Mouse (Mus musculus) ES-E14 (cell line): ENCODE data around the gene Olfr430. TPM values are rescaled to one million over a fixed set of nuclear protein-coding genes. Genes with fewer than 3 reads are reported as not detected.

Experiments used
- DNase-seq: peaks from one replicate; pipeline ENCODE4 v3.0.0-alpha.2; 2013; ENCODE audit warnings: low read depth, low spot score
- H3K27ac ChIP-seq: 2 replicates; pipeline ENCODE4 v1.5.1; 2012; ENCODE audit warnings: low read depth, mild to moderate bottlenecking, low read length, moderate library complexity, mixed read lengths; ENCODE audit not compliant: poor library complexity, insufficient read depth, severe bottlenecking
- H3K36me3 ChIP-seq: 2 replicates; pipeline ENCODE4 v1.6.1; 2012; ENCODE audit warnings: mild to moderate bottlenecking, low read length, moderate library complexity, mixed read lengths; ENCODE audit not compliant: control insufficient read depth, poor library complexity, insufficient read depth, severe bottlenecking
- H3K4me1 ChIP-seq, 2 experiments: fragments of 150-350 bp in 1 of 2; sonication (generic) in 1 of 2; 2 replicates each; pipeline ENCODE4 v1.6.1; 2012; ENCODE audit warnings: low read length in 2 of 2, mild to moderate bottlenecking in 1 of 2, mixed read lengths in 1 of 2; ENCODE audit not compliant: control insufficient read depth in 2 of 2, insufficient read depth in 2 of 2, poor library complexity in 1 of 2
- H3K4me3 ChIP-seq, 2 experiments: fragments of 150-350 bp in 1 of 2; sonication (generic) in 1 of 2; 2 replicates each; pipeline ENCODE4 v1.5.1; 2012; ENCODE audit warnings: low read length in 2 of 2, low read depth in 1 of 2, mild to moderate bottlenecking in 1 of 2, mixed read lengths in 1 of 2; ENCODE audit not compliant: insufficient read depth in 1 of 2, poor library complexity in 1 of 2, severe bottlenecking in 1 of 2
- H3K9ac ChIP-seq: 2 replicates; pipeline ENCODE4 v1.6.1; 2012; ENCODE audit warnings: low read depth, mild to moderate bottlenecking, low read length, mixed read lengths; ENCODE audit not compliant: poor library complexity, insufficient read depth, severe bottlenecking
- H3K9me3 ChIP-seq: fragments of 150-350 bp; sonication (generic); 2 replicates; pipeline ENCODE4 v1.6.1; 2012; ENCODE audit warnings: low read depth, mild to moderate bottlenecking, low read length; ENCODE audit not compliant: control insufficient read depth, insufficient read depth
- CHD2 ChIP-seq: IDR thresholded peaks from 2 replicates; pipeline ENCODE4 v1.6.1; 2014; ENCODE audit warnings: mild to moderate bottlenecking, low read depth, low read length, inconsistent platforms
- HCFC1 ChIP-seq: IDR thresholded peaks from 2 replicates; pipeline ENCODE4 v1.6.1; 2012; ENCODE audit warnings: low read length, inconsistent platforms, borderline replicate concordance; ENCODE audit not compliant: insufficient read depth
- MAFK ChIP-seq: IDR thresholded peaks from 2 replicates; pipeline ENCODE4 v1.6.1; 2014; ENCODE audit warnings: mild to moderate bottlenecking, low read depth, low read length, inconsistent platforms; ENCODE audit not compliant: insufficient read depth
- ZC3H11A ChIP-seq: IDR thresholded peaks from 2 replicates; pipeline ENCODE4 v1.6.1; 2012; ENCODE audit warnings: low read depth, mild to moderate bottlenecking, inconsistent platforms, low read length, borderline replicate concordance
- ZNF384 ChIP-seq: IDR thresholded peaks from 2 replicates; pipeline ENCODE4 v1.6.1; 2012; ENCODE audit warnings: low read depth, low read length, inconsistent platforms
- in situ Hi-C, 2 experiments: fragments of 600-800 bp; cut with MboI; formaldehyde crosslinking; loops; one replicate each; pipeline ENCODE4 v1.15.1; 2025; ENCODE audit warnings: low sequenced_read_pairs in 2 of 2, inconsistent platforms in 1 of 2; ENCODE audit not compliant: unreplicated experiment in 2 of 2
- total RNA-seq: library from RNA; depleted of rRNA; stranded (reverse); fragments of 300-350 nt; gene quantifications from 2 replicates; pipeline ENCODE4 v1.2.3, GENCODE M21; 2012; rRNA removed

The Olfr430 gene
- total RNA-seq, 1 experiment = not detected

GRCm38 (mm10) chr1:174096591-174096990 lies 30.2 kb downstream of the Olfr430 start, which contains the start of gene Olfr427:
Olfr427 (plus strand) TSS chr1:174096891.
- Histone ChIP-seq H3K36me3 (no peaks in the 10 kb centered on the region), H3K4me1 (no peaks in the 10 kb centered on the region), H3K4me3 (no peak within 1 kb of the TSS), H3K9me3 (peaks cover 3% of the 10 kb centered on the region; the same call in 1 of the 2 replicates), H3K9ac (no peak within 1 kb of the TSS), H3K27ac (no peak within 1 kb of the TSS)
- DNase-seq = no peak
- TF ChIP-seq ZNF384 = no peak
- no peak for TF ChIP-seq MAFK
- TF ChIP-seq HCFC1 = no peak
- TF ChIP-seq CHD2 = no peak
- in situ Hi-C loops = no loop called here

- Histone ChIP-seq H3K4me3 (no peak overlapping the region), H3K27ac (no peak overlapping the region), H3K9ac (no peak overlapping the region), H3K36me3 (no peaks in the 10 kb centered on the region), H3K9me3 (no peaks in the 10 kb centered on the region), H3K4me1 (no peaks in the 10 kb centered on the region)
- no peak for DNase-seq
- in situ Hi-C loops = no loop called here
- no peak for TF ChIP-seq ZNF384
- no peak for TF ChIP-seq MAFK
- TF ChIP-seq CHD2 = no peak
- no peak for TF ChIP-seq HCFC1
- TF ChIP-seq ZC3H11A = no peak
Measured at GRCm38 (mm10) chr1:174103735-174104134, 37.3 kb downstream of the Olfr430 start.

GRCm38 (mm10) chr1:174121062-174121461 lies 54.7 kb downstream of the Olfr430 start, which contains the start of gene Olfr231:
Olfr231 (minus strand) TSS chr1:174121162.
- H3K9ac ChIP-seq = no peak within 1 kb of the TSS
- no peaks in the 10 kb centered on the region for H3K4me1 ChIP-seq
- no peak within 1 kb of the TSS for H3K4me3 ChIP-seq
- H3K36me3 ChIP-seq = no peaks in the 10 kb centered on the region
- DNase-seq = no peak
- no peak for TF ChIP-seq ZNF384
- TF ChIP-seq HCFC1 = no peak
- TF ChIP-seq ZC3H11A = no peak
- no peak for TF ChIP-seq MAFK
- TF ChIP-seq CHD2 = no peak
- H3K9me3 ChIP-seq = no peaks in the 10 kb centered on the region
- H3K27ac ChIP-seq = no peak within 1 kb of the TSS
- in situ Hi-C loops = no loop called here

Other genes with a start within 250 kb of the Olfr430 start
- 0.80 TPM in 1 of 2 replicates, not detected in the other for gene Ifi211, start 153.6 kb upstream of the Olfr430 start, total RNA-seq
- gene Mndal, start 124.1 kb upstream of the Olfr430 start, total RNA-seq = 0.40 TPM in 1 of 2 replicates, not detected in the other
- gene Ifi203, start 123.9 kb upstream of the Olfr430 start, total RNA-seq = 0.27 TPM in 1 of 2 replicates, not detected in the other
- gene Ifi202b, start 83.9 kb upstream of the Olfr430 start, total RNA-seq = 0.11 and 2.2 TPM in 2 replicates
- gene Ifi205, start 34.8 kb upstream of the Olfr430 start, total RNA-seq = not detected in 2 replicates
- not detected in 2 replicates for gene Olfr433, start 25.9 kb upstream of the Olfr430 start, total RNA-seq
- gene Olfr432, start 17.4 kb upstream of the Olfr430 start, total RNA-seq = not detected in 2 replicates
- gene Olfr429, start 17.7 kb downstream of the Olfr430 start, total RNA-seq = not detected in 2 replicates
- not detected in 2 replicates for gene Olfr427, start 30.3 kb downstream of the Olfr430 start, total RNA-seq
- not detected in 2 replicates for gene Olfr231, start 54.6 kb downstream of the Olfr430 start, total RNA-seq
- gene Olfr424, start 64.9 kb downstream of the Olfr430 start, total RNA-seq = not detected in 2 replicates
- gene Olfr420, start 89.0 kb downstream of the Olfr430 start, total RNA-seq = not detected in 2 replicates
- gene Spta1, start 106.2 kb downstream of the Olfr430 start, total RNA-seq = 3.8 and 5.1 TPM in 2 replicates
- 0.18 TPM in 1 of 2 replicates, not detected in the other for gene Olfr419, start 185.5 kb downstream of the Olfr430 start, total RNA-seq